Mouse (Mus musculus): ENCODE data around the gene Mtmr10. TPM values are rescaled to one million over a fixed set of nuclear protein-coding genes. Genes with fewer than 3 reads are reported as not detected.

Mtmr10 gene
- polyA plus RNA-seq, 1 experiment, result 9.7 TPM

- no peak for TF ChIP-seq CTCF (conservative IDR thresholded peaks at IDR 0.05; ENCODE audit: insufficient read depth, insufficient read length, low read depth, low read length)
- TF ChIP-seq POLR2A (IDR thresholded peaks at IDR 0.05; ENCODE audit: low read depth, low read length), result no peak
- WGBS, result 66% methylated on average over 4 of the region's 4 CpGs
- Histone ChIP-seq H3K36me3 (ENCODE audit: control insufficient read depth, insufficient read depth, low read length) (no peaks in the 10 kb centered on the region), H3K4me1 (ENCODE audit: control insufficient read depth, insufficient read depth, low read length) (peaks cover 5% of the 10 kb centered on the region; the same call in 1 of the 2 replicates), H3K4me3 (ENCODE audit: insufficient read depth, low read depth, low read length) (no peak overlapping the region), H3K27me3 (replicated peaks; ENCODE audit: control insufficient read depth, insufficient read depth, low read length) (no peaks in the 10 kb centered on the region), H3K27ac (ENCODE audit: insufficient read depth, low read depth, low read length) (peak overlapping the region; percentile 53)
- DNase-seq, result peak; percentile 68
Measured at GRCm38 (mm10) chr7:64351087-64351486, 63.6 kb downstream of the Mtmr10 start.

DNA sequence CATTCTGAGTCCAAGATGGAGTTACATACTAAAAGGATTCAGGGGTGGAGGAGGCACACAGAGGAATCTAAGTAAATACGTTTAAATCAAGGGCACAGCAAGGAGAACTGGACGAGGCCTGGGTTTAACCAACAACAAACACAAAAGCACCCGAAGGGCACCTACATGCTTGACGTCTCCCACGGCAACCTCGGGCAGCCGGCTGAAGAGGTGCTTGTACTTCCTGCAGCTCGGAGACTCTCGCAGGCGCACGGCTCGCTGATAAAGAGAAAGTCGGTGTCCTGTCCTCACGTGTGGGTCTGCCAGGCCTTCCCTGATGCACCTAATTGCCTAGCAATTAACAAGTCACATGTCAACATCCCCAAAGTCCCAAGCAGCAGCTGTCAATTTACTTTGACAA is 66.8 kb downstream of the Mtmr10 start:
- TF ChIP-seq POLR2A (IDR thresholded peaks at IDR 0.05; ENCODE audit: low read depth, low read length) (no peak), CTCF (conservative IDR thresholded peaks at IDR 0.05; ENCODE audit: insufficient read depth, insufficient read length, low read depth, low read length) (no peak)
- 66% methylated on average over 14 of the region's 14 CpGs for WGBS
- Histone ChIP-seq H3K27me3 (replicated peaks; ENCODE audit: control insufficient read depth, insufficient read depth, low read length) (no peaks in the 10 kb centered on the region), H3K36me3 (ENCODE audit: control insufficient read depth, insufficient read depth, low read length) (no peaks in the 10 kb centered on the region), H3K27ac (ENCODE audit: insufficient read depth, low read depth, low read length) (peak overlapping the region; percentile 42; the same call in 1 of the 2 replicates), H3K4me3 (ENCODE audit: insufficient read depth, low read depth, low read length) (no peak overlapping the region), H3K4me1 (ENCODE audit: control insufficient read depth, insufficient read depth, low read length) (no peaks in the 10 kb centered on the region)
- peak; percentile 34 for DNase-seq

- no peak for DNase-seq
- Histone ChIP-seq H3K36me3 (ENCODE audit: control insufficient read depth, insufficient read depth, low read length) (no peaks in the 10 kb centered on the region), H3K4me1 (ENCODE audit: control insufficient read depth, insufficient read depth, low read length) (no peaks in the 10 kb centered on the region), H3K27me3 (replicated peaks; ENCODE audit: control insufficient read depth, insufficient read depth, low read length) (no peaks in the 10 kb centered on the region), H3K4me3 (ENCODE audit: insufficient read depth, low read depth, low read length) (no peak overlapping the region), H3K27ac (ENCODE audit: insufficient read depth, low read depth, low read length) (no peak overlapping the region)
- no peak for TF ChIP-seq CTCF (conservative IDR thresholded peaks at IDR 0.05; ENCODE audit: insufficient read depth, insufficient read length, low read depth, low read length)
- no peak for TF ChIP-seq POLR2A (IDR thresholded peaks at IDR 0.05; ENCODE audit: low read depth, low read length)
- WGBS, result 89% methylated on average over 5 of the region's 5 CpGs
Measured at GRCm38 (mm10) chr7:64356661-64357060, 69.2 kb downstream of the Mtmr10 start.

GRCm38 (mm10) chr7:64357405-64357804 is 70.0 kb downstream of the Mtmr10 start:
- WGBS, result 68% methylated on average over 9 of the region's 9 CpGs
- Histone ChIP-seq H3K4me1 (ENCODE audit: control insufficient read depth, insufficient read depth, low read length) (no peaks in the 10 kb centered on the region), H3K27me3 (replicated peaks; ENCODE audit: control insufficient read depth, insufficient read depth, low read length) (no peaks in the 10 kb centered on the region), H3K27ac (ENCODE audit: insufficient read depth, low read depth, low read length) (peak overlapping the region; percentile 67), H3K36me3 (ENCODE audit: control insufficient read depth, insufficient read depth, low read length) (no peaks in the 10 kb centered on the region), H3K4me3 (ENCODE audit: insufficient read depth, low read depth, low read length) (no peak overlapping the region)
- no peak for TF ChIP-seq POLR2A (IDR thresholded peaks at IDR 0.05; ENCODE audit: low read depth, low read length)
- TF ChIP-seq CTCF (conservative IDR thresholded peaks at IDR 0.05; ENCODE audit: insufficient read depth, insufficient read length, low read depth, low read length), result no peak
- DNase-seq, result peak; percentile 70

- H3K27me3 ChIP-seq (replicated peaks; ENCODE audit: control insufficient read depth, insufficient read depth, low read length), result no peaks in the 10 kb centered on the region
- H3K36me3 ChIP-seq (ENCODE audit: control insufficient read depth, insufficient read depth, low read length), result no peaks in the 10 kb centered on the region
- DNase-seq, result no peak
- no peaks in the 10 kb centered on the region for H3K4me1 ChIP-seq (ENCODE audit: control insufficient read depth, insufficient read depth, low read length)
- TF ChIP-seq CTCF (conservative IDR thresholded peaks at IDR 0.05; ENCODE audit: insufficient read depth, insufficient read length, low read depth, low read length) (no peak), POLR2A (IDR thresholded peaks at IDR 0.05; ENCODE audit: low read depth, low read length) (no peak)
- no peak overlapping the region for H3K27ac ChIP-seq (ENCODE audit: insufficient read depth, low read depth, low read length)
- no peak overlapping the region for H3K4me3 ChIP-seq (ENCODE audit: insufficient read depth, low read depth, low read length)
- WGBS, result 88% methylated on average over 6 of the region's 6 CpGs
Measured at GRCm38 (mm10) chr7:64358666-64359065, 71.2 kb downstream of the Mtmr10 start.

GRCm38 (mm10) chr7:64359943-64360585 is 72.6 kb downstream of the Mtmr10 start:
- Histone ChIP-seq H3K4me1 (ENCODE audit: control insufficient read depth, insufficient read depth, low read length) (no peaks in the 10 kb centered on the region), H3K36me3 (ENCODE audit: control insufficient read depth, insufficient read depth, low read length) (no peaks in the 10 kb centered on the region), H3K27ac (ENCODE audit: insufficient read depth, low read depth, low read length) (no peak overlapping the region), H3K27me3 (replicated peaks; ENCODE audit: control insufficient read depth, insufficient read depth, low read length) (no peaks in the 10 kb centered on the region), H3K4me3 (ENCODE audit: insufficient read depth, low read depth, low read length) (no peak overlapping the region)
- DNase-seq, result no peak
- WGBS, result 86% methylated on average over 20 of the region's 20 CpGs
- TF ChIP-seq CTCF (conservative IDR thresholded peaks at IDR 0.05; ENCODE audit: insufficient read depth, insufficient read length, low read depth, low read length), result no peak
- TF ChIP-seq POLR2A (IDR thresholded peaks at IDR 0.05; ENCODE audit: low read depth, low read length), result no peak

DNA sequence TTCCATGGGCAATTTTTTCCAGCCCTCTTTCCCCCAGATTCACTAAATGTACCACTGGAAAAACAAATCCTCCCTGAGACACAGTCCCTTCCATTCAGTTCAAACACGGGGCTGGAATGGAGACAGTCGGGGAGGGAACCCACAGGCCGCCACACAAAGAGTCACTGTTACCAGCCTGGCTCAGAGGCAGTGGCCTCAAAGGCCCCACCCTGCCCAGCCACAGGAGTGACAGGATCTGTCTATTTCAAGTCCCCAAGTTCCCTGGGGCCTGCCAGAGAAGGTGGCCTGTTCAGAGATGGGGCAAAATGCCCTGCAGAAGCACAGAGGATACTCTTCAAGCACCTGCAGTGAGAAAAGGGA is 73.1 kb downstream of the Mtmr10 start:
- no peak overlapping the region for H3K4me3 ChIP-seq (ENCODE audit: insufficient read depth, low read depth, low read length)
- H3K36me3 ChIP-seq (ENCODE audit: control insufficient read depth, insufficient read depth, low read length), result no peaks in the 10 kb centered on the region; the same call in 1 of the 2 replicates
- H3K27me3 ChIP-seq (replicated peaks; ENCODE audit: control insufficient read depth, insufficient read depth, low read length), result no peaks in the 10 kb centered on the region
- H3K4me1 ChIP-seq (ENCODE audit: control insufficient read depth, insufficient read depth, low read length), result no peaks in the 10 kb centered on the region
- TF ChIP-seq CTCF (conservative IDR thresholded peaks at IDR 0.05; ENCODE audit: insufficient read depth, insufficient read length, low read depth, low read length) (no peak), POLR2A (IDR thresholded peaks at IDR 0.05; ENCODE audit: low read depth, low read length) (no peak)
- no peak for DNase-seq
- WGBS, result 75% methylated on average over 3 of the region's 3 CpGs
- no peak overlapping the region for H3K27ac ChIP-seq (ENCODE audit: insufficient read depth, low read depth, low read length)
